Mouse (Mus musculus) inflammation-experienced regulatory T-cells, adult 6 months (primary cell): Measurements from ENCODE around the gene Tnfrsf9. TPM values are rescaled to one million over a fixed set of nuclear protein-coding genes. Genes with fewer than 3 reads are reported as not detected.

Experiments used
- polyA plus RNA-seq, 3 experiments: library from polyadenylated mRNA; unstranded; fragments of 100-300 nt; shearing (Covaris generic); gene quantifications; one replicate each; pipeline ENCODE4 v1.2.1; 2017

The Tnfrsf9 gene
- polyA plus RNA-seq, 3 experiments from 2014 or later, result 101 to 158 (median 156) TPM

Other genes with a start within 250 kb of the Tnfrsf9 start
- 1 to 10 TPM; 3.2 to 4.5 (median 3.6) TPM for gene Errfi1, start 60.6 kb upstream of the Tnfrsf9 start, polyA plus RNA-seq
- 100 to 1,000 TPM; 379 to 537 (median 522) TPM for gene Park7, start 125 bp upstream of the Tnfrsf9 start, polyA plus RNA-seq
- not detected for gene Uts2, start 82.5 kb downstream of the Tnfrsf9 start, polyA plus RNA-seq
- 1 to 10 TPM; 1.8 to 7.7 (median 7.6) TPM for gene Per3, start 130.1 kb downstream of the Tnfrsf9 start, polyA plus RNA-seq
- 10 to 100 TPM; 43.5 to 56.3 (median 47.6) TPM for gene Vamp3, start 143.4 kb downstream of the Tnfrsf9 start, polyA plus RNA-seq
- not detected for gene Gm13090, start 175.0 kb downstream of the Tnfrsf9 start, polyA plus RNA-seq